Mouse (Mus musculus) layer of hippocampus, adult 2 months (tissue): ENCODE measurements at regions not wholly inside any gene's neighbourhood (a gene's known extent, or its start where the extent isn't known, plus 50 kb on each side); places are given as distances from the start of the nearest gene placed in this dataset.
A peak's percentile ranks its signal among the peaks of the same experiment; 100 is the strongest.
"Not testable (repeated sequence)": the region's sequence is repeated elsewhere in the genome, so short reads cannot be mapped to it uniquely, and the experiment has no call there.

Experiments
- DNase-seq, 2 experiments: peaks; one replicate each; pipeline ENCODE4 v3.0.0; 2022; ENCODE audit warnings: low spot score in 2 of 2
- H3K27ac ChIP-seq: fragments of 200-600 bp; 2 replicates; pipeline ENCODE4 v1.8.1; 2022
- H3K4me3 ChIP-seq: fragments of 200-600 bp; 2 replicates; pipeline ENCODE4 v1.8.1; 2022; ENCODE audit warnings: mild to moderate bottlenecking
- CTCF ChIP-seq: fragments of 200-600 bp; conservative IDR thresholded peaks from 2 replicates; pipeline ENCODE4 v1.8.1; 2022; ENCODE audit warnings: antibody characterized with exemption, mild to moderate bottlenecking, moderate library complexity

GRCm38 (mm10) chr11:13605152-13605697 is 993.9 kb upstream of the Pom121l12 start:
- Histone ChIP-seq H3K4me3 (no peak overlapping the region), H3K27ac (no peak overlapping the region)
- DNase-seq, result no peak
- TF ChIP-seq CTCF, result no peak

GRCm38 (mm10) chr11:13584726-13585125 is 1014.4 kb upstream of the Pom121l12 start:
- no peak for DNase-seq
- TF ChIP-seq CTCF, result no peak
- no peak overlapping the region for H3K4me3 ChIP-seq
- H3K27ac ChIP-seq, result no peak overlapping the region

GRCm38 (mm10) chr11:13555267-13555666 is 1043.8 kb upstream of the Pom121l12 start:
- no peak for TF ChIP-seq CTCF
- H3K4me3 ChIP-seq, result no peak overlapping the region
- DNase-seq, result no peak
- H3K27ac ChIP-seq, result no peak overlapping the region

- DNase-seq, H3K27ac ChIP-seq, H3K4me3 ChIP-seq: not testable (repeated sequence)
Observed at GRCm38 (mm10) chr11:13519618-13520017, 1054.9 kb upstream of the Cobl start.

- not testable (repeated sequence) for H3K4me3 ChIP-seq, H3K27ac ChIP-seq, DNase-seq
Observed at GRCm38 (mm10) chr11:13510914-13511313, 1046.2 kb upstream of the Cobl start.

- no peak for TF ChIP-seq CTCF
- Histone ChIP-seq H3K27ac (peak overlapping the region; percentile 43; the same call in 1 of the 2 replicates), H3K4me3 (no peak overlapping the region)
- DNase-seq, result peak; percentile 58 to 66
Observed at GRCm38 (mm10) chr11:13485971-13486370, 1021.2 kb upstream of the Cobl start.

GRCm38 (mm10) chr11:13451516-13451915 is 986.8 kb upstream of the Cobl start:
- H3K4me3 ChIP-seq, DNase-seq, H3K27ac ChIP-seq: not testable (repeated sequence)

- no peak for DNase-seq
- no peak for TF ChIP-seq CTCF
- H3K4me3 ChIP-seq, result no peak overlapping the region
Observed at GRCm38 (mm10) chr11:13436433-13436832, 971.7 kb upstream of the Cobl start.

GRCm38 (mm10) chr11:13417881-13418280 is 953.1 kb upstream of the Cobl start:
- not testable (repeated sequence) for H3K27ac ChIP-seq, DNase-seq, H3K4me3 ChIP-seq

More at GRCm38 (mm10) chr11:13436433-13436832, 971.7 kb upstream of the Cobl start:
- no peak overlapping the region for H3K27ac ChIP-seq
